Mouse (Mus musculus) brain, embryonic 14.5 days (tissue): Measurements from ENCODE around the gene Gm20422.

ENCODE experiments used
- CTCF ChIP-seq: fragments of 200-500 bp; IDR thresholded peaks from 2 replicates; pipeline ENCODE4 v1.5.1; 2012; ENCODE audit warnings: inconsistent platforms, mild to moderate bottlenecking, moderate library complexity, borderline replicate concordance; ENCODE audit not compliant: insufficient read depth, insufficient read length; ENCODE audit errors: extremely low read depth
- POLR2A ChIP-seq: fragments of 200-500 bp; IDR thresholded peaks from 2 replicates; pipeline ENCODE4 v1.6.1; 2012; ENCODE audit warnings: mild to moderate bottlenecking, inconsistent platforms, borderline replicate concordance; ENCODE audit not compliant: poor library complexity, insufficient read depth, insufficient read length, severe bottlenecking; ENCODE audit errors: extremely low read depth

- TF ChIP-seq POLR2A (no peak), CTCF (no peak)
These were observed 15.7 kb upstream of the Gm20422 start for GRCm38 (mm10) chr8:69790364-69790763.
